Mouse (Mus musculus) ovary, postnatal 14 days (tissue): ENCODE measurements around the gene Lsg1.

Experiments used
- DNase-seq: peaks from one replicate; pipeline ENCODE4 v3.0.0; 2022; ENCODE audit warnings: low spot score

Gene Lsg1

DNA sequence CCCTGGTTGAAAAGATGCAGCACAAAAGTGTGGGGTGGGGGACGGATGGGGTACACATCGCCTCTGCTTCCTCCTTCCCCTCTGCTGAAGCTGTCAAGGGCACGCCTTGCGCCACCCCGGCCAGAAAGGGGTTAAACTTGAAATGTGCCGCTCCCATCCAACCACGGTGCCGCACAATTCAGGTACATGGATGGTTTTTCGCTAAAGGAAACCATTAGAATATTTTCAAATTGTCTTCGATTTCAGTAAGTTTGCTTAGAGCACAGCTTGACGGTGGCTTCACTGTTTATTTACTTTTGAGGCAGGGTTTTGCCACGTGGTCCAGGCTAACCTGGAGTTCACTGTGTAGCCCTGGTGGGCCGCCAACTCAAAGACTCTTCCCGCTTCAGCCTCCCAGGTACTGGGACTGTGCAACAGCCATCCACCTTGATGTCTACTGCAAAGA lies 36.6 kb downstream of the Lsg1 start, which contains the start of gene Tmem44:
Gene Tmem44 (minus strand): TSS at position 95 of the 445 bp plus-strand sequence.
- DNase-seq = no peak

DNA sequence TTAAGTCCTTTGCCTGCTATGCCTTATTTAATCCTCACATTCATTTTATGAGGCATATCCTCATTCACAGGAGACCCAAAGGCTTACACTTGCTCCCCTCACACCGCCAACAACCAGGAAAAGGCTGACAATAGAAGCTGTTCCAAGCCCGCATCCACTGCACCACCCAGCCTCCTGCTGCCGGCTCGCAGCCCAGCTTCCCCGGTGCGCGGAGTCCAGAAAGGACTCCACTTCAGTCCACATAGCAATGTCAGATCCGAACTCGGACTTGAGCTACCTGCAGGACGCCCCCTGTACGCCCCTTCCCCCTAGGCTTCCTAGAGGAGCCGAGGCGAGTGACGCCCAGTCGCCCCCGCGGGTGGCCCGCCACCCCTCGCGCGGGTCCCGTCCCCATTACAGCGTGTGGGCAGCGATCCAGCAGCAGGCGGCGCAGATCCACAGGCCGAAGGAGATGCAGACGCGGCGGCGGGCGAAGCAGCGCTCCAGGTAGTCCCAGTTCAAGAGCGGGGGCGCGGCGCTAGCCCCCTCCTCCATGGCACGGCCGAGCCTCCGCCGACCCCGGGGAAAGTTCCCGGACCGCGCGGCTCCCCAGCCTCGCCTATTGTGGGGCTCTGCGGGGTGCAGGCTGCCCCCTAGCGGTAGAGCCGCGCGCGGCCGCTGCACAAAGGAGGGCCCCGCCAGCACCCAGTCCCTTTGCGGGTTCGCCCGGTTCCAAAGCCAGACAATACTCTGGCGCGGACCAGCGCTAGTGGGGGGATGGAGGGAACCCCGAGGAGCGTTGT lies 37.2 kb downstream of the Lsg1 start:
- peak; percentile 79 for DNase-seq

DNA sequence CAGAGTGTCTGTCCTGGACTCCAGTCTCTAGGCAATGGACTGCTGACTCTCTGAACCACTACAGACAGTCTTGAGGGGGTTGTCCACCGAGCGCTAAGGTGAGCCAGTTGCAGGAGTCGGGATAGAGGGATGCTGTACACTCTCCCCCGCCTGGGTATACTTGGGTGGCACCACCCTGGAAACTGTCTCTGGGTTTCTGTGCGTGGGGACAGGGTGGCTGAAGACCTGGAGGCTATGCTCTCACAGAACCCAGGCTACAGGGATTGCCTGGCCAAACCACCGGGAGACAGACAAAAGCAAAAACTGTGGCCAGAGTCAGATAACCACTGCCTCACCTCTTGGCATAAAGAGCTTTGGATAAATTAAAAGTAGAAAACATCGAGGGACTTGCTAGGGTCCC lies 37.9 kb downstream of the Lsg1 start:
- no peak for DNase-seq

DNA sequence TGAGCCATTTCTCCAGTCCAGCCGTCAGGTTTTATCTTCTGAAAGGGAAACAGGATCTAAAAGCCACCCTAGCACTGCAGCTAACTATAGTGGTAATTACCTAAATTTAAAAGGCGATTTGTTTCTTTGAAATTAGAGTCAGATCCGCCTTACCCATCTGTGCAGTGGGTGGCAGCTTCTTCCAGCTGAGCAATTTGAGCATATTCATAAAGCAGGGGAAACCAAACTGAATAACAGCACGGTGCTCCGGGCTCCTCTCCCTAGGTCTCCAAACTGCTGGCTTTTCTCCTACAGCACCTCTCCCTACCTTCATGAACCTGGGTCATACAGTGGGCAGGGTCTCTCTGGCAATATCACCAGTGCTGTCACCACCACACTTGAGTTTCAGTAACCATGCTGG lies 39.1 kb downstream of the Lsg1 start:
- no peak for DNase-seq

DNA sequence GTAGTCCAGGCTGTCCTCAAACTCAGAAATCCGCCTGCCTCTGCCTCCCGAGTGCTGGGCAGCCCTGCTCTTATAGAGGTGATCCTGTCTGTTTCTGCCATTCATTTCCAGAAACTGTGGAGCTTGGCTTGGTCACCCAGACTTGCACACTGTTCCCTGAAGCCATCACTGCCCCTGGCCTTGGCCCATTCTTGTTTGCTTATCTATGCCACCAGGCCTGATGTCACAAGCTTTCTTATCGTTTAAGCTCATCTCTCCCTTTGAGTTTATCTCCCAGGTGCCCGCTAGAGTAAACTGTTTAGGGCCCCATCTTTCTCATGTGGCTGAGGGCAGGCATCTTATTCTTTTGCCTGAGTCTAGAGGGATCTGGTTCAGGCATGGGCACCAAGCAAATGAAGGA lies 42.7 kb downstream of the Lsg1 start:
- DNase-seq = no peak

DNA sequence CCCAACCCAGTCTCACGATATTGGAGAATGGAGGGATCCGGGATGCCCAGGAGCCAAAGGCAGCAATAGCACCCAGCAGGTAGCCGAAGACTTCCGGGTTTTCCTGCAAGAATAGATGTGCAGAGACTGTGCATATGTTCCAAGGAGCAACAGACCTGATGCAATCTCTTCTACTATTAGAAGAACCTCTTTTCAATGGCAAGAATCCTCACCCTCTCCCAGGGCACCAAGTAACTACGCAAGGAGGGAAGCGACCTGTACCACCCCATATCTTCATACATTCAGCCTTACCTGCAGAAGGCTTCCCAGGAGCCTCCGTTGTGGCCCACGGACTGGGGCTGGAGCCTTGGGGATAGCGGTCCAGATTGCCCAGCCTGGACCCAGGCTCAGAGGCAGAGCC lies 44.0 kb downstream of the Lsg1 start:
- no peak for DNase-seq

DNA sequence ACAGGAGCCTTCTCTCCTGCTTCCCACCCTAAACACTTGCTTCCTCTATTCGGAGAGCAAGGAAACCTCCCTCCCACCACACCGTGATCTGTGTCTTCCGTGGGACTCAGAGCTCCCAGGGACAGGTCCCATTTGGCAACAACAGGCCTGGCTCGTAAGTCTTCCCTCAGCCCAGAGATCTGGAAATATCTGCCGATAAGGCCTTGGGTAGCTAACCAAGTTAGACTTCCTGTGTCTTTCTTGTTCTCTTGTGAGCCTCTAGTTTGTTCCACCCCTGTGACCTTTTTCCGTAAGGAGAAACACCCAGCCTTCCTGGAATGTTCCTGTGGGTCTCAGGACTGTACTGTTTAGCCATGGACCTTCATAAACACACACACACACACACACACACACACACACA lies 44.6 kb downstream of the Lsg1 start:
- DNase-seq = no peak

DNA sequence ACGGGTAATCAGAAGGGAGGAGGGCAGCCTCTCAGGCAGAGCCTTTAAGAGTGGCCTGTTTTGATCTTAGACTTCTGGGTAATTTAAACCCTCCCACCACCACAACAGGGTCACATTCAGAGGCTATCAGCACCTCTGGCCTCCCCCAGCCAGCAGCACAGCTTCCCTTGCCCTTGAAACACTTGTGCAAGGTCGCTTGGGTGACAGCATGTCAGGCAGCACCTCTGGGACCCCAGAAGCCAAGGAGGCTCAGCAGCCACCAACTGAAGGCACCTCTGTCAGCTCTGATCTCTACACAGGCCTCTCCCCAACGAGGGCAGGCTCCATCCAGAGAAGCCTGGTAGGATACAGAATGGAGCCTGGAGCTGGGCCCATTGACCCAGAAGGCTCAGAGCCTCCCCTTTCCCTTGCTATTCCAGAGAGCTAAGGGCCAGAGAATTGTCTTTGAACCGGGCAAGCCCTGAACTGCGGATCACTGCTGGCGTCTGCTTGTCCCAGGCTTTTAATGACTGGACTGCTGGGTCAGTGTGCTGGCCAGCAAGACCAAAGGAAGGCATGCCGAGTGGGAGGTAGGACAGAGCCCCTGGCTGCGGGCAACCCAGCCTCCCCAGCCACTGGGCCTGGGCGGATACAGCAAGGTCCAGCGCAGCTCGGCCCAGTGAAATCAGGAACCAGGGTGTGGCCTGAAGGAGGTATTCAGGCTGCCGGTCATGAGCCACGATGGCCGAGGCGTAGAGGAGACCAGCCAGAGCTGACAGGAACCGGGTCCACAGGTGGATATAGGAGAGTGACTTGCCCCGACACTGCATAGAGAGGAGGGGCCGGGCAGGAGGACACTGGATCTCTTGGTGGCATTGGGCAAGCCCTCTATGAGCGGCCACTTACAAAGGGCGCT lies 47.0 kb downstream of the Lsg1 start:
- DNase-seq = no peak

DNA sequence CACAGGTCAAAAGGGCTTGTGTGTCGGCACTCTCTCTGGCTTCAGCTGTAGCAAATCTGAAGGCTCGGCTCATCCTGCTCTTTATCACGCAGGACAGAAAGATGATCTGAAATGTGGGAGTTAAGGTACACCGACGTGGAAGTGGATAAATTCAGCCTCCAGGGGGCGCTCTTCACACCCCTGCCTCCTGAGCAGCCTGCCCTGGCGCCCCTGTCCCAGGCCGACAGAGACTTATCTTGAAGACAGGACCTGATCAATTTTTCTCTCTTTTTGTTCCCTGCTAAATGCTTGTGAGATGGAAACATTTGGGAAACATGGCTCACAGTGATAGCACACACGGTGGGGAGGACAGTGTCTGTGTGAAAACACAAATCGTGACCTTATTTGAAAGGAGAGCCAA lies 48.0 kb downstream of the Lsg1 start:
- DNase-seq = peak; percentile 38

DNA sequence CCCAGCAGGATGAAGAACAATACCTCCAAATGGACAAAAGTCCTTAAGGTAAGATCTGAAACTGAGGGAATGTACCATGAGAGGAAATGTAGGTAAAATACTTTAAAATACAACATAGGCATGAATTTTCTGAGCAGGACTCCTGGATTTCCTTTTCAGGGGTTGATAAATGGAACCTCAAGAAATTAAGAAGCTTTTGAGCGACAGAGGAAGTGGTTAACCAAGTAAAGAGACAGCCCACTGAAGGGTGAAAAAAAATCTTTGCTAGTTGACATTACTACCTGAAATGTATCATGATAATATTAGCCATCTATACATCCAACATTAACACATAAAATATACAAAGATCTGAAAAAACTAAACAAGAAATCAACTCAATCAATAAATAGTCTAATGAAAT lies 52.3 kb downstream of the Lsg1 start:
- DNase-seq = no peak

DNA sequence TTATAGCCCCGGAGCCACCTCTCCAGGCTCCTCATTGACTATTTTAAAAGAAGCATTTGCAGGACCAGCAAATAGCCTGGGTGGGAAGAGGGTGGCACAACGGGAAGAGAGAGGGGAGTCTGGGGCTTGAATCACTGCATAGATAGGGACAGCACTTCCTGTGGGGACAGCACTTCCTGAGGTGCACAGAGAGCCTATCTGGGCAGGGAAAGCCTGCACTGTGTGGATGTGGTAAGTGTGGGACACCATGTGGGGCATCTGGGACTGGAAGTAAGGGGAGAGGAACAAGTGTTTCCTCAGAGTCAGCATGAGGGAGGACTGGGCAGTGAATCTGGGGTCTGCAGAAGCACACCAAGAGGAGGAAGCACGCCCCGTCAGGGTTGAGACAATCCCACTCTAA lies 53.8 kb downstream of the Lsg1 start:
- DNase-seq = no peak

DNA sequence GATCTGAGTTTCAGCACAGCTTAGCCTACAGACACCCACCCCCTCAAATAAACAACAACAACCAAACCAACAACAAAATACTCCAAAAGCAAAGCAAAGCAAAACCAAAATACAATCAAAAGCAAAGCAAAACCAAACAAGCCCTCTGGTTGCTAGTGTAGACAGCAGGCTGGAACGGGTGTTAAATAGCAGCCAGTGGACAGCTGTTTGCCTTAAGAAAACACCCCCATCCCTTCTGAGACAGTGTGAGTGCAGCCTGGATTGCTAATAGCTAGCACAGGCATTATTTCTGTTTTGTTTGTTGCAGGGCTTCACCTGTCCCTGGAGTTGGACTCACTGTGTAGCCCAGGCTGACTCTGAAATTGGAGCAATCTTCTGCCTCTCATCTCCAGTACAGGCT lies 54.5 kb downstream of the Lsg1 start:
- DNase-seq = no peak

DNA sequence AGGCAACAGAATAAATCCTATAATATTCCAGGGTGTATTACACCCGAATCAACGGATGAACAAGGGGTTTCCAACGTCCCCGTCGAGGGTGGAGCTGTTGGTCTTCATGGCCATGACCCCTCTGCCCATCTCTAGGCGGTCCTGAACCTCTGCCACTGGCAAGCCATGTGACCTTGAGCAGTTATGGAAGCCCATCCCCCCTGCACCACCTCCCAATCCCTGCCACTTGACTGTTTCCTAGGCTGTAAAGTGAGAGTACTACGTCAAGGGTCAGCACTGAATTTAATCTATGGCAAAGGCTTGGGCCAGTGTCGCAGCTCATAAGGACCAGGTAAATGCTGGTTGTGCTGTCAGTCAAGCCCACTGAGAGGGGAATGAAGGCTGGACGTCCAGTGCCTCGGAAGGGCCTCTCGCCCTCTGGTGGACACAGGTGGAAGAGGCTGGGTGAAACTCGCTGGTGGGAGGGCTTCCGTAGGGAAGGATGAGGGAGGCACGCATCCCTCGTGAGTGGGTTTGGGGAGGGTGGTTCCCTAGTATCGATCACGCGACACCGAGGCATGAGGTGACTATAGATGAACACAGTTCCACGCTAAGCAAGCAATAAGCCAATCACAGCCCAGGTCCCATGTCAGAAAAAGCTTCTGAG lies 55.5 kb downstream of the Lsg1 start:
- DNase-seq = peak; percentile 45

DNA sequence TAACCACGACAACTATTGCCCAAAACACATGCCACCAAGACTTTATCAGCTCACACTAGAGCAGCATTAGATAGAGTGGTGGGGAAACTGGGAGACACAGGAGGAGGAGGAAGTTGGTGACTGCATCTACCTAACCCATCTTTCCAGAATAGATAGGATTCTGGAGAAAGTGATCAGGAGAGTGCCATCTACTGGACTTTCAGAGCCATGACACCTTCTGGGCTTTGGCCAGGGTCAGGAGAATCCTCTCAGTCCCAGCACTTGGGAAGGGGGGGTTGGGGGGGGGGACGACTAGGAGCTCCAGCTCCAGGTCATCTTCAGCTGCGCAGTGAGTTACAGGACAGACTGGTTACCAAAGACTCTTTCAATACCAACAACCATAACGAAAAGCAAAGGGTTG lies 56.6 kb downstream of the Lsg1 start:
- DNase-seq = no peak

DNA sequence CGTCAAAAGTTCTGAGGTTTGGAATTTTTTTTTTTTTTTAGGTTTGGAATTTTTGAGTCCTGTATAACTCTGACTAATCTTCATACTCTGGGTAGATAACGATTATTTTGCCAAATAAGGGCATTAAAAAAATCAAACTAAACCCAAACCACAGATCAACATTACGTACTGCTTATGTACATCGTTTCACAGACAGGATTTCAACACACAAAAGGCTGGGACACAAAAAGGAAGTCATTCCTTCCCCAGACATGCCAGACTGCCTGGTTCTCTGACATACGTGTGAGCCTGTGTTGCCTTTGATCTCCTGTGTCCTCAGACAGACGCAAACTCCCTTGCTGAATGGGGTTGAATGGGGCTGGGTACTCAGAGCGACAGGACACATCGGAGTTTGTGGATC lies 59.0 kb downstream of the Lsg1 start:
- DNase-seq = no peak

DNA sequence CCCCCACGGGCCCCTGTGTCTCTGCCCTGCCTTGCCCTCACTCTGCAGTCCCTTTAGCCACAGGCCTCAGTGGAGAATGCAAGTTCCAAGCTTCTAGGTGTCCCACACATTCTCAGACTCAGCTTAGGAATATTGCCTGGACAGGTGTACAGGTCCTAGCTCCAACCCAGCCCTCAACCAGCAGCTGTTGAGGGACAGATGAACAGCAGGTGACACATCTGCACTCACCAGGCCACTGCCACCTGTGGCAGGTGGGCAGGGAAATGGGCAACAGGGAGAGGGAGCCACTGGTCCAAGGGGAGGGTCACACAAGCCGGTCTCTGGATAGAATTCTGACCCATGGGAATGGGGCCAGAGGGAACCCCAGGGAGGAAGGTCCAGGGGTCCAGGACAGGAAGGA lies 59.5 kb downstream of the Lsg1 start:
- no peak for DNase-seq

DNA sequence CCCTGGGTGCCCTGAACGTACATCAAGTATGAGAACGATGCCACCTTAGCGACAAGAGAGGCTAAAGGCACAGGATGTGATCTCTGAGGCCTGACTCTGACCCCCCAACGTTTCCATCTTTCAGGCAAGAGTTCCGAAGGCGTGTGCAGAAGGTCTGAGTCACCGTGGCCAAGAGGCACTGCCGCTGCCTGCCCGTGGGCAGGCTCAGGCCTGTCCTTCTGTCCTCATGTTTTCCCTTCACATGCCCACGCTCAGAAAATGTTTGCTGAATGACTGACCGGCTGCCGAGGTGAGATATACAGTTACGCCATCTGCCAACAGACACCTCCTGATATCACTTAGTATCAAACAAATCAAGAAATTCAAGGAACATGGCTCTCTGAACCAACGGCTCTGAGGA lies 61.6 kb downstream of the Lsg1 start:
- no peak for DNase-seq

DNA sequence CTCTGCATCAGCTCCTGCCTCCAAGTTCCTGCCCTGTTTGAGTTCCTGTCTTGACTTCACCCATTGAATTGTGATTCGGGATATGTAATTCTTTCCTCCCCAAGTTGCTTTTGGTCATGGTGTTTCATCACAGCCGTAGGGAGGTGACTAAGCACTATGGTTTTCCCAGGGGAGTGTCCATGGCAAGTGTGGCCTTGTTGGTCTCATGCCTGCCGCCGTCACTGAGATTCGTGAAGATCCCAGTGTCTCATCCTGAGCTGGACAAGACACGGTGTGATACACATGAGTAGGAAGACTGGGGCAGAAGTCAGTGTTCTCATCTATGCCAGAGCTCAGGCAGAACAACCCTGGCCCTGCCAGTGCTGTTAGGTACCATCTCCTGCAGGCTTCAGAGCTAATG lies 62.9 kb downstream of the Lsg1 start:
- DNase-seq = no peak

DNA sequence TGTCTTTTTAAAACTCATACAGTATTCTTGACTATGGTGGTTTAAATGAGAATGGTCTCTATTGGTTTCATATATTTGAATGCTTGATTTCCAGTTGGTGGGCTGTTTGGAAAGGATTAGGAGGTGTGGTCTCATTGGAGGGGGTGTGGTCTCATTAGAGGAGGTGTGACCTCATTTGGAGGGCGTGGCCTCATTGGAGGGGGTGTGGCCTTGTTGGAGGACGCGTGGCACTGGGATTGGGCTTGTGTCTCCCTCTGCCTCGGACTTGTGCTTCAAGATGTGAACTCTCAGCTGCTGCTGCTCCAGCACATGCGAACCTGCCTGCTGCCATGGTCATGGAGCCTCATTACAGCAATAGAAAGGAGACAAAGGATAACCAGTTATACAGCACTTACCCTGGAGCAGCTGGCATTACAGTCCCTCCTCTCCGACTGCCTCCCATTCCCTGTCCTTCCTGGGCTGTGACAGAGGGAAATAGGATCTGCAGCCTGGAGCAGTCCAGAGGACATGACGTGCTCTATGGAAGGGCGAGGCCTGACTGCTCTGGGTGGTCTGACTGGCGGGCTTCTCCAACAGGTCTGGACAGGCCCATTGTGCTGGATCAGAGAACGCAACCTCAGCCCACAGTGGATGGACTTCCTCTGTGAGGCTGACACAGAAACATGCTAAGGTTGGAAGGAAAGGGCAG lies 65.0 kb downstream of the Lsg1 start:
- DNase-seq = no peak

DNA sequence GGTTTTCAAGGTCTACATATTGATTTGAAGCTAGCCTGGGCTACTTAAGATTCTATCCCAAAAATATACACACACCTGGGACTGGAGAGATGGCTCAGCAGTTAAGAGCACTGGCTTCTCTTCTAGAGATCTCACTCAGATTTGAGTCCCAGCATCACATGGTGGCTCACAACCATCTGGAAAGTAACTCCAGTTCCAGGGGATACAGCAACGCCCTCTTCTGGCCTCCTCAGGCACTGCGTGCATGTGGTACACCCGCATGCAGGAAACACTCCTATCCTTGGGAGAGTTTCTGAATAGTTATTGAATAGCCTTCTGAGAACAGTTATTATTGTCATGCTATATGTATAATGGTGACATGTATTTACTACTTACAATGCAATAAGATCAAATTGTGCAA lies 66.2 kb downstream of the Lsg1 start:
- no peak for DNase-seq

DNA sequence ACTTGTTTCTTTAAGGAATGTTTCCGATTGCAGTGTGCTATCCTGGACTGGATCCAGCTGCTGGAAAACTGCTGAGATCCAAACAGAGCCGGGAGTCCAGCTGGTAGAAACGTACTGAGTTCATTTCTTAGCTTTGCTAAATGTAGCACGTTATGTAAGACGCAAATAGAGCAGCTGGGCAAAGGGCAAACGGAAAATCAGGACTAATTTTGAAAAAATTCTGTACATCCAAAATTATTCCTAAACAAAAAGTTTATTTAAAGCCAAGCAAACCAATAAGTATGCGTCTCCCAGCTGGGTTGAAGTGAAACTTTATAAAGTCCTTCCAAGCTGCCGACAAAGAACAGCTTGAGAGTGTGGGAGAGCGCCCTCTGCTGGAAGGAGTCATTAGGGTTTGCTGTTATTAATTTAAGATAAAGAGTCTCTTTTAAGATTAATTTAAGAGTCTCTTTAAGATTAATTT lies 67.0 kb downstream of the Lsg1 start:
- DNase-seq = peak; percentile 75

DNA sequence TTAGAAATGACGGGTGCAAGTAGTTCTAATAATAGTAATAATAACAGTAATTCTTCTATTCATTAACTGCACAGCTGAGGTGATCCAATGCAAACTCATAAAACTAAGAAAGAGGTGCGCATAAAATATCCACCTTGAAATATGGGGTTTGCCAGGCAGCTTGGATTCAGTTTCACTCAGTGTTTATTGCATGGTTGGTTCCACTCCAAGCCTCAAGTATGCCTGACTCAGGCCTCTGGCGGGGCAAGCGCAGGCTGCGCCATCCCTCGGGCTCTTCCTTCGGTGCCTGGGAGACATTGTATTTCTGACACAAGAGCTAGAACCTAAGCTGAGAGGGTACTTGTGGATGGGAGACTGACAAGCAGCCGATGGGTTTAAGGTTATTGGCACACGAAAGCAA lies 68.8 kb downstream of the Lsg1 start:
- DNase-seq = no peak
